Mouse (Mus musculus) C2C12 (cell line): ENCODE measurements around the gene Cttnbp2nl.

Source experiments
- CEBPB ChIP-seq: IDR thresholded peaks from one replicate; pipeline ENCODE4 v1.6.1; 2011; ENCODE audit warnings: low read depth, mild to moderate bottlenecking, control low read depth, moderate library complexity
- CTCF ChIP-seq: IDR thresholded peaks from one replicate; pipeline ENCODE4 v1.5.1; 2011; ENCODE audit not compliant: control insufficient read depth, insufficient read depth, insufficient read length
- MYOD1 ChIP-seq: IDR thresholded peaks from one replicate; pipeline ENCODE4 v1.6.1; 2011; ENCODE audit warnings: low read depth; ENCODE audit not compliant: control insufficient read depth, insufficient read length
- MYOG ChIP-seq: IDR thresholded peaks from one replicate; pipeline ENCODE4 v1.6.1; 2011; ENCODE audit not compliant: control insufficient read depth, insufficient read length; ENCODE audit errors: extremely low read depth
- USF1 ChIP-seq: IDR thresholded peaks from one replicate; pipeline ENCODE4 v1.6.1; 2011; ENCODE audit warnings: low read depth, mild to moderate bottlenecking, control low read depth, moderate library complexity

- peak; percentile 99 for TF ChIP-seq CTCF
- no peak for TF ChIP-seq MYOG
- no peak for TF ChIP-seq CEBPB
- TF ChIP-seq USF1 = no peak
- TF ChIP-seq MYOD1 = no peak
Measured at GRCm38 (mm10) chr3:104992709-104993388, 60.1 kb downstream of the Cttnbp2nl start.
